Mouse (Mus musculus) Patski (cell line): ENCODE data around the gene Tmem234. TPM values are rescaled to one million over a fixed set of nuclear protein-coding genes. Genes with fewer than 3 reads are reported as not detected.

Experiments
- ATAC-seq: fragments of 100-300 bp; one replicate; pipeline ENCODE4 v1.8.0; 2021
- CTCF ChIA-PET: fragments of 350-600 bp; sonication (Branson Sonifier 250); formaldehyde crosslinking; loops from one replicate; lab custom pipeline; 2022; ENCODE audit warnings: inconsistent platforms; lab: Charles Lee
- POLR2A ChIA-PET: fragments of 350-600 bp; sonication (Branson Sonifier 250); formaldehyde crosslinking; loops from one replicate; lab custom pipeline; 2022; ENCODE audit warnings: antibody characterized with exemption, inconsistent platforms; lab: Charles Lee
- DNase-seq: peaks from one replicate; pipeline ENCODE4 v3.0.0-alpha.2; 2011; ENCODE audit warnings: low read depth, low spot score
- H3K27me3 ChIP-seq: fragments of 371-371 bp; one replicate; pipeline ENCODE4 v1.5.1; 2021
- CTCF ChIP-seq: fragments of 100-300 bp; IDR thresholded peaks from one replicate; pipeline ENCODE4 v1.5.1; 2021
- in situ Hi-C: fragments of 300-500 bp; cut with MboI; formaldehyde crosslinking; loops from 3 replicates; pipeline ENCODE4 v1.11.1; 2018; ENCODE audit warnings: low pct_unique_long_range_greater_than_20kb, mixed read lengths
- polyA plus RNA-seq: library from polyadenylated mRNA; unstranded; gene quantifications from one replicate; pipeline ENCODE4 v1.2.3, GENCODE M21; 2021

Gene Tmem234
- polyA plus RNA-seq, 1 experiment from 2014 or later, result 79.8 TPM

GRCm38 (mm10) chr4:129631867-129632266, 31.4 kb downstream of the Tmem234 start:
- TF ChIP-seq CTCF, result no peak
- no peak for DNase-seq
- POLR2A ChIA-PET, result interaction anchor here (1.6 kb wide), 1 partner anchor 9 kb away, joined by 3 read pairs; the partner anchor contains the start of gene Txlna
- no peaks in the 10 kb centered on the region for H3K27me3 ChIP-seq
- ATAC-seq, result no peak
- CTCF ChIA-PET, result interaction anchor here (2.2 kb wide), 1 partner anchor 23 kb away, joined by 4 read pairs; no protein-coding TSS in a partner anchor
- in situ Hi-C loops, result no loop called here

DNA sequence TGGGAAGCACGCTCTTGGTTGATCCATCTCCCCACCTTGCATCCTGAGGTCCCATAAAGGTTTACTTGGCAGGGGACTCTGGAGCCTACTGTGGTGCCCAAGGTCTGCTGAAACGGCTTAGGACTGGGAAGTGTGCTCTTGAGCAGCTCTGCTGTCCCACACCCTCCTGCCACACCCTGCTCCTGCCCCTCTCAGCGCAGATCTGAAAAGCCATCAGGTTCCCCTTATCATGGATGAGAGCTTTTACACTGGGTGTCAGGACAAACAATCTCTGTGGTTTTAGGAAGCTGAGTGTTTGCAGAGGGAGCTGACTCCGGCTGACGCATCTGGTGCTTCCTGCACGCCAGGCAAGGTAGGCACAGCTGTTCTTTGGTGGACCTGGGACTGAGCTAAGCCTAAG, 33.4 kb downstream of the Tmem234 start:
- no peaks in the 10 kb centered on the region for H3K27me3 ChIP-seq
- ChIA-PET POLR2A (interaction anchor here (0.6 kb wide), 1 partner anchor 11 kb away, joined by 4 read pairs; no protein-coding TSS in a partner anchor), CTCF (interaction anchor here (1.5 kb wide), 1 partner anchor 9 kb away, joined by 3 read pairs; no protein-coding TSS in a partner anchor)
- no peak for DNase-seq
- no peak for ATAC-seq
- no peak for TF ChIP-seq CTCF
- in situ Hi-C loops, result no loop called here

DNA sequence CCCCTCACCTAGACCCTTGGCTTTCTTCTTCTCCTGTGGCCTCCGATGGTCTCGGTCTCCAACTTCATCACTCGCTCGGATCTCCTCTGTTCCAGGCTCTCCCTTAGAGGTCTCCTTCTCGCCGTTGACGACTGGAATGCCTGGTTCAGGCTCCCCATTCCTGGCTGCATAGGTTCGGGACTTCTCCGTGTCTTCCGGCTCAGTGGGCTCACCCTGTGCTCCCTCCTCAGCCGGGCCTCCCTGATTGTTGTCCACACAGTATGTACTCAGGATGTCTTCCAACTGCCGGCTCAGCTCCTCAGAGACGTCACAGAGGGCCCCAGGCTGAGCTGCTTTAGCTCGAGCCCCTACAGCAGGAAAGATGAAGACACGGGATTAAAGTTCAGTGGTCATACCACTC, 38.8 kb downstream of the Tmem234 start:
- in situ Hi-C loops, result no loop called here
- no peak for ATAC-seq
- ChIA-PET CTCF (no interaction called here), POLR2A (no interaction called here)
- H3K27me3 ChIP-seq, result no peaks in the 10 kb centered on the region
- no peak for TF ChIP-seq CTCF
- no peak for DNase-seq

DNA sequence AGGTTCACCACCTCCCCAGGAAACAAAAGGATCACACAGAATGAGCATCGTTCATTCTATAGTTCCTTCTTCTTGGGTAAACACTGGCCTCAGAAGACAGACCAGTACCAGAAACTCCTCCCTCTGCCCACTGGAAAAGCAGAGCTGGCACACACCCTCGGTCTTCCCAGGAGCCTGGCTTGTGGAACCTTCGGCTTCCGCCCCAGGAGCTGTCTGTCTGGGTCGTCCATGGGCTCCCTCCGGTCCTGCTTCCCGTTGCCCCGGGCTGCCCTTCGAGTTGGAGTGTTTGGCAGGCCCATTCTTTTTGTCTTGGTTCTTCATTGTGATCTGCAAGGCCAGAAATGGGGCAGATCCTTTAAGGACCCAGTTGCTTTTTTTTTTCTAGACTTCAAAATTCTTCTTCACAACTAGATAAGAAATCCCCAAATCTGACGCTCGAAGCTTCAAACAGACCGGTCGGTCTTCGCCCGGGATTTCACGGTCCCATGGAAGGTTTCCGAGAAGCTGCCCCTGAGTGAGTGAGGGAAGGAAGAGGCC, 39.7 kb downstream of the Tmem234 start:
- TF ChIP-seq CTCF, result no peak
- ChIA-PET CTCF (no interaction called here), POLR2A (interaction anchor here (0.5 to 1.5 kb wide), 4 partner anchors 9 to 16 kb away, joined by 3 to 5 read pairs (median 3); partner anchors contain the start of gene Ccdc28b)
- in situ Hi-C loops, result no loop called here
- ATAC-seq (no peak), DNase-seq (no peak)
- no peaks in the 10 kb centered on the region for H3K27me3 ChIP-seq

DNA sequence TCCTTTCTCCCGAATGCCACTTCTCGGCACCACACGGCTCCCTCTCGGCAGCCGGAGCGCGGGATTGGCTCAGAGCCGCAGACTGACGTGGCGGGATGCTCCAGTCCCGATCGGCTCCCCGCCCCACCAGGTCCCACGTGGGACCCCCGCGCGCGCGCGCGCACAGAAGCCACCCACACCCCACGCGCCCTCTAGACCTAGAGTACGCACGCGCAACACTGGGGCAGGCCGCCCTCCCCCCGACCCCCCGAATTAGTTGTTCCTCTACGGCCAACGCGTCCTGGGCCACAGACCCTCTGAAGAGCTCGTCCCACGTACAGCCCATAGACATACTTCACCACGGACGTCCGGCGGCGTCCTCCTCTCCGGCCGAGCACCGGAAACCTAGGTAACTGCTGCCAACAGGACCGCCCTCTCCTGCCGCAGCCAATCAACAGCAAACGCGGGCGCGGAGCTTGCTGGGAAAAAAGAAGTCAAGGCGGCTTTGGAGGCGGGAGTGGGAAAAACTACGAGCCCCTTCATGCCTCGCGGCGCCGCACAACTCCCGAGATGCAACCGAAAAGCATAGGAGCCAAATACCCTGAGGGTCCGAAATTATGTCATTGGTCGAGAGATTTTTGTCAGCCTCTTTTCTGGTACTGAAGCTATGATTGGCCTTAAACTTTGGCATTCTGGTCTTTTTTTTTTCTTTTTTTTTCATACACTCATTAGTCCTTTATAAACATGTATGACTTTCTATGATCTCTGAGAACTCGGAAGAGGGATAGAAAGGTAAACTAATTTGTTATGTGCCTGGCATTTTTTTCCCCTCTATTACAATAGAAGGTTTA, 40.4 kb downstream of the Tmem234 start, which contains the start of gene Txlna:
TSS of gene Txlna (minus strand) at position 428 of the 830 bp plus-strand sequence.
- peak; percentile 84 for ATAC-seq
- CTCF ChIA-PET, result no interaction called here
- in situ Hi-C loops, result no loop called here
- no peaks in the 10 kb centered on the region for H3K27me3 ChIP-seq
- TF ChIP-seq CTCF, result no peak
- peak; percentile 95 for DNase-seq
- POLR2A ChIA-PET, result interaction anchor here (0.5 to 1.5 kb wide), 5 partner anchors 10 to 45 kb away, joined by 3 to 5 read pairs (median 3); partner anchors contain the start of gene Ccdc28b

DNA sequence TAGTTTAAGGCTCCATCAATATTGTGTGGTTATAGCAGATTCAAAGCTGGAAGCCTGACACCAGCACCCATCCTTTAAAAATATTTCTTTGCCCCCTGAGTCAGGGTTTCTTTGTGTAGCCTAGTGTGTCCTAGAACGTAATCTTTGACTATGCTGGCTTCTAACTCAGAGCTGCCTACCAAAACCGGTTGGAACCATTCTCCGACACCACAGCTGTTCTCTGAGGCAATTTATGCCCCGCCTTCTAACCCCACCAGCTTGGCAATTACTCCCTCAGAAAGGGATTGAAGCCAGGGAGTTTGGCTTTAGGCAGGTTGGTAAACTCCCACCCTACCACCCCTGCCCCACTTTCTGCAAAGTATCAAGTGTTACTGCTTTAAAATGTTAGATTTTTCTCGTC, 41.3 kb downstream of the Tmem234 start:
- no peak for ATAC-seq

GRCm38 (mm10) chr4:129645204-129645603, 44.7 kb downstream of the Tmem234 start:
- no peaks in the 10 kb centered on the region for H3K27me3 ChIP-seq
- in situ Hi-C loops, result no loop called here
- no peak for DNase-seq
- TF ChIP-seq CTCF, result no peak
- ChIA-PET POLR2A (no interaction called here), CTCF (no interaction called here)
- ATAC-seq, result no peak

More for the DNA sequence above, 41.3 kb downstream of the Tmem234 start:
- no peak for DNase-seq
- in situ Hi-C loops, result no loop called here
- no peaks in the 10 kb centered on the region for H3K27me3 ChIP-seq
- no peak for TF ChIP-seq CTCF
- CTCF ChIA-PET, result no interaction called here
- POLR2A ChIA-PET, result no interaction called here

DNA sequence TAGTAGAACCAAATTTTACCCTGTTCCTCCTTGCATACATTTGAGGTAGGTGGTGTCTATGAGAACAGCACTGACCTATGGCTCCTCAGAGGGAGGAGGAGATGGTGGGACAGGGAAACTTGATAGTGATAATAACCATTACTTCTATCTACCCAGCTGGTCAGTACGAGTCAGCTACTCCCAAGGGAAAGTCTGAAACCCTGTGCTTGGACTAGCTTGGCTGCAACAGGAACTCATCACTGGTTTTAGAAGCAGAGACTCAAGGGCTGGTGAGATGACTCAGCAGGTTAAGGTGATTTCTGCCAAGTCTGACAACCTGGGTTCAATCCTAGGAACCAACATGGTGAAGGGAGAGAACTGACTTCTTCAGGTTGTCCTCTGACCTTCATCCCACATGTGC, 48.2 kb downstream of the Tmem234 start:
- no peak for DNase-seq
- ChIA-PET POLR2A (no interaction called here), CTCF (no interaction called here)
- TF ChIP-seq CTCF, result no peak
- no peak for ATAC-seq
- no peaks in the 10 kb centered on the region for H3K27me3 ChIP-seq
- in situ Hi-C loops, result no loop called here

- POLR2A ChIA-PET, result no interaction called here
- CTCF ChIA-PET, result no interaction called here
- no peaks in the 10 kb centered on the region for H3K27me3 ChIP-seq
- DNase-seq (no peak), ATAC-seq (no peak)
- in situ Hi-C loops, result no loop called here
- TF ChIP-seq CTCF, result no peak
Measured at GRCm38 (mm10) chr4:129650359-129650758, 49.9 kb downstream of the Tmem234 start.

DNA sequence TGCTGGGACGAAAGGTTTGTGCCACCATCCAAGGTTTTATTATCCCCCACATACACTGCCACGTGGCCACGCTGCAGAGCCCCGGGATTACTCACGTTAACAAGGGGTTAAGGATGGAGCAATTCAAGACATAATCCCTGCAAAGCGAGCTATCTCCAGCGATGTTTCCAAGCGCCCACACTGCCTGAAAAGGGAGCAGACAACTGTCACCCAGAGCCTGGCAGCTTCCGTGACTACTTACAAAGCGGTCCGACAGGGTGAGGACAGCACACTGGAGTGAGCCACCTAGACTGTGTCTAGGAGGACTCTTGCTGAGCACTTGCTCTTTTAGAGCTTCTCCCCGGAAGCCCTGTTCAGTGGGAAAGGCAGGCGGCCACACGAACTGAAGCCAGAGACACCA, 54.3 kb downstream of the Tmem234 start:
- ChIA-PET CTCF (no interaction called here), POLR2A (no interaction called here)
- in situ Hi-C loops, result no loop called here
- ATAC-seq (no peak), DNase-seq (no peak)
- H3K27me3 ChIP-seq, result no peaks in the 10 kb centered on the region
- TF ChIP-seq CTCF, result no peak

DNA sequence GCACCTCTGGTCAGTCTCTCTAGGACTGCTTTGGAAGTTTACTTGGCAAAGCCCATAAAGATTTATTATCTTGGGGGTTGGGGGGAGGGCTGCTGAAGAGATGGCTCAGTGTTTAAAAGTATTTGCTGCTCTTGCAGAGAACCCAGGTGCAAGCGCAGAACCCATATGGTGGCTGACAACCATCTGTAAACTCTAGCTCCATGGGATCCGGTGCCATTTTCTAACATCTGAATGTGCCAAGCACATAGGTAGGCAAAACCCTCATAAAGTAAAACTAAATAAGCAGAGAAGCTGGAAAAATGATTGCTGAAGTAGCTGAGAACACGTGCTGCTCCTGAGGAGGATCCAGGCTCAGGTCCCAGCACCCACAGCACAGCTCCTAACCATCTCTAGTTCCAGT, 61.1 kb downstream of the Tmem234 start:
- ATAC-seq, result no peak
- CTCF ChIA-PET, result no interaction called here
- no peak for TF ChIP-seq CTCF
- POLR2A ChIA-PET, result interaction anchor here (0.6 kb wide), 1 partner anchor 17 kb away, joined by 3 read pairs; no protein-coding TSS in a partner anchor
- in situ Hi-C loops, result no loop called here
- no peak for DNase-seq
- no peaks in the 10 kb centered on the region for H3K27me3 ChIP-seq
